Mouse (Mus musculus) embryonic facial prominence, embryonic 13.5 days (tissue): ENCODE data around the gene Hyal2. TPM values are rescaled to one million over a fixed set of nuclear protein-coding genes. Genes with fewer than 3 reads are reported as not detected.
A peak's percentile ranks its signal among the peaks of the same experiment; 100 is the strongest.
"Not testable (repeated sequence)": the region's sequence is repeated elsewhere in the genome, so short reads cannot be mapped to it uniquely, and the experiment has no call there.

ENCODE experiments used
- ATAC-seq: fragments of 200-750 bp; cut with Nextera tagmentation; 2 replicates; pipeline ENCODE4 v1.8.0; 2017; ENCODE audit warnings: low read depth; ENCODE audit not compliant: insufficient number of reproducible peaks, insufficient read depth, low FRiP score, low TSS enrichment
- H3K27ac ChIP-seq: fragments of 300-500 bp; sonication (generic); 2 replicates; pipeline ENCODE4 v1.5.1; 2015; ENCODE audit warnings: moderate library complexity, mild to moderate bottlenecking, inconsistent platforms
- H3K27me3 ChIP-seq: fragments of 300-500 bp; sonication (generic); 2 replicates; pipeline ENCODE4 v1.6.1; 2015; ENCODE audit warnings: mild to moderate bottlenecking, inconsistent platforms
- H3K36me3 ChIP-seq: fragments of 300-500 bp; sonication (generic); 2 replicates; pipeline ENCODE4 v1.6.1; 2015; ENCODE audit warnings: mild to moderate bottlenecking, inconsistent platforms
- H3K4me1 ChIP-seq: fragments of 300-500 bp; sonication (generic); 2 replicates; pipeline ENCODE4 v1.6.1; 2015; ENCODE audit warnings: inconsistent platforms
- H3K4me2 ChIP-seq: fragments of 300-500 bp; sonication (generic); 2 replicates; pipeline ENCODE4 v1.6.1; 2015; ENCODE audit warnings: moderate library complexity, mild to moderate bottlenecking, inconsistent platforms
- H3K4me3 ChIP-seq: fragments of 300-500 bp; sonication (generic); 2 replicates; pipeline ENCODE4 v1.5.1; 2015; ENCODE audit warnings: mild to moderate bottlenecking, inconsistent platforms
- H3K9ac ChIP-seq: fragments of 300-500 bp; sonication (generic); 2 replicates; pipeline ENCODE4 v1.6.1; 2015; ENCODE audit warnings: mild to moderate bottlenecking, inconsistent platforms
- H3K9me3 ChIP-seq: fragments of 300-500 bp; sonication (generic); 2 replicates; pipeline ENCODE4 v1.6.1; 2016; ENCODE audit warnings: inconsistent platforms
- WGBS: fragments of 180-500 bp; shearing (Covaris S2); methylation state at CpG from one replicate; pipeline ENCODE4 v1.1.7; 2015; ENCODE audit warnings: mixed read lengths; 5-methylcytosine and 5-hydroxymethylcytosine counted together
- polyA plus RNA-seq: library from polyadenylated mRNA; unstranded; fragments of >200 nt; fragmentation: Nextera tagmentation; extraction: Ambion mirVana; gene quantifications from 2 replicates; pipeline ENCODE4 v1.2.1, GENCODE M21; 2015

The Hyal2 gene
- polyA plus RNA-seq, 1 experiment from 2014 or later: 118 TPM

- H3K4me2 ChIP-seq: peak overlapping the region; percentile 88
- H3K4me3 ChIP-seq: peak overlapping the region; percentile 83; the same call in 1 of the 2 replicates
These were observed 4.0 kb downstream of the Hyal2 start for GRCm38 (mm10) chr9:107571534-107572326.

GRCm38 (mm10) chr9:107572327-107572662 lies 4.5 kb downstream of the Hyal2 start:
- H3K4me3 ChIP-seq: 0 out of 2 replicates have a peak overlapping the region, but pooled peaks have one; percentile 4
- H3K36me3 ChIP-seq: peaks cover 42% of the 10 kb centered on the region
- 91% methylated on average over 2 of the region's 2 CpGs for WGBS
- peaks cover 50% of the 10 kb centered on the region for H3K4me1 ChIP-seq
- no peaks in the 10 kb centered on the region for H3K9me3 ChIP-seq
- H3K27me3 ChIP-seq: no peaks in the 10 kb centered on the region
- H3K4me2 ChIP-seq: no peak overlapping the region
- no peak overlapping the region for H3K27ac ChIP-seq
- ATAC-seq: no peak
- 0 out of 2 replicates have a peak overlapping the region, but pooled peaks have one; percentile 40 for H3K9ac ChIP-seq

More at GRCm38 (mm10) chr9:107571534-107572326, 4.0 kb downstream of the Hyal2 start:
- H3K36me3 ChIP-seq: peaks cover 42% of the 10 kb centered on the region
- no peaks in the 10 kb centered on the region for H3K27me3 ChIP-seq
- H3K9me3 ChIP-seq: no peaks in the 10 kb centered on the region
- 95% methylated on average over 22 of the region's 22 CpGs for WGBS
- no peak for ATAC-seq
- H3K9ac ChIP-seq: 0 out of 2 replicates have a peak overlapping the region, but pooled peaks have one; percentile 40
- no peak overlapping the region for H3K27ac ChIP-seq
- peaks cover 50% of the 10 kb centered on the region for H3K4me1 ChIP-seq

DNA sequence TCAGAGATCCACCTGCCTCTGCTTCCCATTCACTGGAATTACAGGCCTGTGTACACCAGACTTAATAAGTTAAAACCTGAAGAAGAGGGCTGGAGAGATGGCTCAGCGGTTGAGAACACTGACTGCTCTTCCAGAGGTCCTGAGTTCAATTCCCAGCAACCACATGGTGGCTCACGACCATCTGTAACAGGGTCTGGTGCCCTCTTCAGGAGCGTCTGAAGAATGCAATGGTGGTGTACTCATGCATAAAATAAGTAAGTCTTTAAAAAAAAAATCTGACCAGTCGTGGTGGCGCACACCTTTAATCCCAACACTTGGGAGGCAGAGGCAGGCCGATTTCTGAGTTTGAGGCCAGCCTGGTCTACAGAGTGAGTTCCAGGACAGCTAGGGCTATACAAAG lies 6.0 kb downstream of the Hyal2 start:
- Histone ChIP-seq H3K36me3 (peaks cover 42% of the 10 kb centered on the region), H3K4me1 (peaks cover 52% of the 10 kb centered on the region)
- 85% methylated on average over 6 of the region's 6 CpGs for WGBS
- H3K4me3 ChIP-seq, H3K27ac ChIP-seq, ATAC-seq, H3K9me3 ChIP-seq, H3K9ac ChIP-seq, H3K27me3 ChIP-seq, H3K4me2 ChIP-seq: not testable (repeated sequence)

DNA sequence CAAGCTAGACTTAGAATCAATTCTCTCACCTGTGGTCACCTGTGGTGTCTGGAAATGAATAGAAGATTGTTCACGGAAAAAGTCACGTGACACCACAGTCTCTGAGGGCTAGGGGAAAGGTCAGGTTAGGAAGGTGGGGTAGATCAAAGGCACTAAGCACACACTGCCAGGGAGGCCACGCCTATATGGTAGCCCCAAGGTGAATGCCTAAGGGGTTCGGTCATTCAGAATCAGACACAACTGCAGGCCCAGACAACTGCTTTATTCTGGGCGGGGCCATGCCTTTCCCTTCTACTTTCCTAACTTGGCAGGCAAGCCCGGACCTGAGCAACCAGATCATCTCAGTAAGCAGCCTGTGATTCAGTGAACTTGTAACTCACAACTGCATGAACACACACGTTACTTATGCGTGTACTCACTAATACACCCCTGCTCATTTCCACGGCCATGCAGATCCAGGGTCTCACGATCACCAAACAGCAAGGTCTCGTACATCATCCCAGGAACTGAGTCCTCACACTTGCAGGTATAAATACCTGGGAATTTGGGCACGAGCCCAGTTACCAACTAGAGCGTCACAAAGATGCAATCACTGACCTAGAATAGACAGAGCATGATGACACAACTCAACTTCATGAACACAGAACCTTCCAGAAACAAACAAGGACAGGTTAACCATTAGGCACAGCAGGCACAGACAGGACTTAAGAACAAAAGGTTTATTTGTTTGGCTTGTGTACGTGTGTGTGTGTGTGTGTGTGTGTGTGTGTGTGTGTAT lies 8.0 kb downstream of the Hyal2 start:
- WGBS: 72% methylated on average over 14 of the region's 14 CpGs
- Histone ChIP-seq H3K4me3 (no peak overlapping the region), H3K36me3 (peaks cover 38% of the 10 kb centered on the region), H3K9me3 (no peaks in the 10 kb centered on the region), H3K9ac (peak overlapping the region; percentile 72; the same call in 1 of the 2 replicates), H3K4me2 (peak overlapping the region; percentile 64), H3K27me3 (no peaks in the 10 kb centered on the region), H3K27ac (peak overlapping the region; percentile 83), H3K4me1 (peaks cover 58% of the 10 kb centered on the region)
- no peak for ATAC-seq

DNA sequence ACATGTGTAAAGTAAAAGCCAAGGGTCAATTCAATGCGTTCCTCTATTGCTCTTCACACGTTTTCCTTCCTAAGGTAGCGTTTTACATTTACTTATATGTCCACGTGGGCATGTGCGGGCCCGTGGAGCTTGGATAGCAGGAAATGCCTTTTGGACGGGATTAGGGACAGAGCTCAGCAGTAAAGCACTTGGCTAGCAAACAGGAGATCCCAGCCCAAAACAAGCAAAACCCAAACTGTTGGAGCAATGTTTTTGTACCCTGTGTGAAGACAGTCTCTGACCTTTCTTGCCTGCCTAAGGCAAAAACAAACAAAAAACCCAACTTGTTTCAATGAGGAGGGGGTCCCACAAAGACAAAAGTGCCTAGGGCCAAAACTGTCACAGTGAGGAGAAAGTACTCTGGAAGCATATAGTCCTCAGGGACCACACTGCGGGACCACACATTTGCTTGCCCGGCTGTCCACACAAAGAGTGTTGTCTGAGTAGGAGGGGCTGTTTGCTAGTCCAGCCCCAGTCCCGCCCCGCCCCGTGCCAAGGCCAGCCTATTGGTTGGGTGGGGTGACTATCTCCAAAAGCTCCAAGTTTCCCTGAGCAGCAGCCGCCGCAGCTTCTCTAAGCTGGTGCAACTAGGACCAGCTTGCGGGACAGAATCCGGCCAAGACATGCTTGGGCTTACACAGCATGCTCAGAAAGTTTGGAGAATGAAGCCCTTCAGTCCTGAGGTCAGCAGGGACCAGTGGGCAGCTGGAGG lies 8.8 kb downstream of the Hyal2 start, which contains the start of gene Hyal1:
Hyal1 (plus strand) TSS at position 571 of the 751 bp plus-strand sequence.
- WGBS: 16% methylated on average over 16 of the region's 16 CpGs
- H3K27me3 ChIP-seq: no peaks in the 10 kb centered on the region
- peak within 1 kb of the TSS; percentile 72 for H3K9ac ChIP-seq
- H3K4me3 ChIP-seq: peak within 1 kb of the TSS; percentile 47
- H3K9me3 ChIP-seq: no peaks in the 10 kb centered on the region
- peak; percentile 66 for ATAC-seq
- peaks cover 55% of the 10 kb centered on the region for H3K4me1 ChIP-seq
- peak within 1 kb of the TSS; percentile 83 for H3K27ac ChIP-seq
- peaks cover 30% of the 10 kb centered on the region for H3K36me3 ChIP-seq
- peak within 1 kb of the TSS; percentile 64 for H3K4me2 ChIP-seq

DNA sequence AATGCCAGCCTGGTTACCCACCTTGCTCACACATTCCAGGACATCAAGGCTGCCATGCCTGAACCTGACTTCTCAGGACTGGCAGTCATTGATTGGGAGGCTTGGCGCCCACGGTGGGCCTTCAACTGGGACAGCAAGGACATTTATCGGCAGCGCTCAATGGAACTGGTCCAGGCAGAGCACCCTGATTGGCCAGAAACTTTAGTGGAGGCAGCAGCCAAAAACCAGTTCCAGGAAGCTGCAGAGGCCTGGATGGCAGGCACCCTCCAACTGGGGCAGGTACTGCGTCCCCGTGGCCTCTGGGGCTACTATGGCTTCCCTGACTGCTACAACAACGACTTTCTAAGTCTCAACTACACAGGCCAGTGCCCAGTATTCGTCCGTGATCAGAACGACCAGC lies 10.1 kb downstream of the Hyal2 start:
- peaks cover 22% of the 10 kb centered on the region for H3K36me3 ChIP-seq
- H3K9ac ChIP-seq: no peak overlapping the region
- H3K4me2 ChIP-seq: peak overlapping the region; percentile 64
- no peaks in the 10 kb centered on the region for H3K27me3 ChIP-seq
- no peak overlapping the region for H3K27ac ChIP-seq
- H3K4me3 ChIP-seq: no peak overlapping the region
- H3K9me3 ChIP-seq: no peaks in the 10 kb centered on the region
- 89% methylated on average over 10 of the region's 10 CpGs for WGBS
- ATAC-seq: no peak
- H3K4me1 ChIP-seq: peaks cover 54% of the 10 kb centered on the region

DNA sequence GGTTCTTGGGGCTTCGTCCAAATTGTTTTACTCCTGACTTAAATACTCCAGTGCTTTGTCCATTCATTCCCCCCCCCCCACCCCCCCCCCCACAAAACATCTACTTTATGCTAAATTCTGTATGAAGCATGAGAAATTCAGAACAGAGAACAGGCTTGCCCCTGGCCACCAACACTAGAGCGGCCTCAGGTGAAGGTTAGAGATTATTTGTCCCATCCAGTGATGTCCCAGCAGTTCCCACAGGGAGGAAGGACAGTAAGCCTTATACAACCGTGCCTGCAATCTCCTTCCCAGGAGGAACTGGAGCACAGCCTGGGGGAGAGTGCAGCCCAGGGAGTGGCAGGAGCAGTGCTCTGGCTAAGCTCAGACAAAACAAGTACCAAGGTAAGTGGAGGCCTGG lies 10.8 kb downstream of the Hyal2 start, which contains the start of gene Naa80:
Naa80 (plus strand) TSS at position 301 of the 400 bp plus-strand sequence.
- Histone ChIP-seq H3K4me2 (peak within 1 kb of the TSS; percentile 93), H3K27ac (peak within 1 kb of the TSS; percentile 96; the same call in 1 of the 2 replicates), H3K9ac (peak within 1 kb of the TSS; percentile 83), H3K4me3 (0 out of 2 replicates have a peak within 1 kb of the TSS, but pooled peaks have one; percentile 6), H3K27me3 (no peaks in the 10 kb centered on the region), H3K4me1 (peaks cover 54% of the 10 kb centered on the region), H3K36me3 (peaks cover 22% of the 10 kb centered on the region), H3K9me3 (no peaks in the 10 kb centered on the region)
- WGBS: 76% methylated on average over 3 of the region's 3 CpGs
- ATAC-seq: no peak

GRCm38 (mm10) chr9:107579023-107579900 lies 11.5 kb downstream of the Hyal2 start:
- no peaks in the 10 kb centered on the region for H3K27me3 ChIP-seq
- no peak for ATAC-seq
- no peaks in the 10 kb centered on the region for H3K9me3 ChIP-seq
- peak overlapping the region; percentile 96; the same call in 1 of the 2 replicates for H3K27ac ChIP-seq
- peak overlapping the region; percentile 83 for H3K9ac ChIP-seq
- 0 out of 2 replicates have a peak overlapping the region, but pooled peaks have one; percentile 6 for H3K4me3 ChIP-seq
- H3K36me3 ChIP-seq: peaks cover 25% of the 10 kb centered on the region
- 95% methylated on average over 14 of the region's 14 CpGs for WGBS
- peaks cover 54% of the 10 kb centered on the region for H3K4me1 ChIP-seq
- peak overlapping the region; percentile 93 for H3K4me2 ChIP-seq

- under 1% methylated on average over 32 of the region's 32 CpGs for WGBS
- Histone ChIP-seq H3K27ac (peak within 1 kb of the TSS; percentile 96), H3K9me3 (no peaks in the 10 kb centered on the region), H3K27me3 (no peaks in the 10 kb centered on the region), H3K4me1 (peaks cover 54% of the 10 kb centered on the region), H3K9ac (peak within 1 kb of the TSS; percentile 83), H3K4me2 (peak within 1 kb of the TSS; percentile 93), H3K4me3 (peak within 1 kb of the TSS; percentile 59), H3K36me3 (peaks cover 20% of the 10 kb centered on the region)
- peak; percentile 61 for ATAC-seq
These were observed 13.0 kb downstream of the Hyal2 start, which contains the start of gene Hyal3 for GRCm38 (mm10) chr9:107580501-107581317. Hyal3 (plus strand) TSS chr9:107580818.
